Mouse (Mus musculus) G1E (cell line): Measurements from ENCODE around the gene Cep295.

Experiments
- CTCF ChIP-seq: IDR thresholded peaks from 2 replicates; pipeline ENCODE4 v1.5.1; 2012; ENCODE audit warnings: low read depth, low read length, inconsistent platforms, mixed read lengths
- GATA1 ChIP-seq: IDR thresholded peaks from 2 replicates; pipeline ENCODE4 v1.6.1; 2012; ENCODE audit warnings: borderline replicate concordance, low read length, inconsistent platforms, mixed read lengths
- POLR2AphosphoS5 ChIP-seq: IDR thresholded peaks from 2 replicates; pipeline ENCODE4 v1.6.1; 2012; ENCODE audit warnings: low read depth, low read length, inconsistent platforms; ENCODE audit not compliant: insufficient replicate concordance
- TAL1 ChIP-seq: conservative IDR thresholded peaks from 2 replicates; pipeline ENCODE4 v1.6.1; 2012; ENCODE audit warnings: low read depth, low read length, inconsistent platforms, mixed read lengths

- TF ChIP-seq CTCF (no peak), TAL1 (no peak), GATA1 (no peak), POLR2AphosphoS5 (no peak)
Observed at GRCm38 (mm10) chr9:15364843-15365242, 7.3 kb upstream of the Cep295 start.
